Mouse (Mus musculus) CH12.LX (cell line): Measurements from ENCODE around the gene Ehmt2.

ENCODE experiments used
- BHLHE40 ChIP-seq: IDR thresholded peaks from 2 replicates; pipeline ENCODE4 v1.6.1; 2011; ENCODE audit warnings: mild to moderate bottlenecking, low read depth, low read length, improper control_type of control experiment
- CTCF ChIP-seq, 2 experiments: IDR thresholded peaks in 1 of 2; conservative IDR thresholded peaks in 1 of 2; 2 replicates each; pipeline ENCODE4 v1.5.1; 2011 to 2012; ENCODE audit warnings: low read depth in 2 of 2, low read length in 2 of 2, improper control_type of control experiment in 1 of 2, inconsistent platforms in 1 of 2, mild to moderate bottlenecking in 1 of 2, moderate library complexity in 1 of 2
- E2F4 ChIP-seq: IDR thresholded peaks from 2 replicates; pipeline ENCODE4 v1.6.1; 2011; ENCODE audit warnings: low read depth, low read length, improper control_type of control experiment; ENCODE audit not compliant: insufficient replicate concordance
- HCFC1 ChIP-seq: IDR thresholded peaks from 2 replicates; pipeline ENCODE4 v1.6.1; 2012; ENCODE audit warnings: low read depth, mild to moderate bottlenecking, inconsistent platforms, low read length, improper control_type of control experiment
- POLR2A ChIP-seq: IDR thresholded peaks from 2 replicates; pipeline ENCODE4 v1.6.1; 2011; ENCODE audit warnings: low read depth, mild to moderate bottlenecking, improper control_type of control experiment, low read length
- SIN3A ChIP-seq: IDR thresholded peaks from 2 replicates; pipeline ENCODE4 v1.6.1; 2012; ENCODE audit warnings: low read length, improper control_type of control experiment, inconsistent platforms
- TCF12 ChIP-seq: IDR thresholded peaks from 2 replicates; pipeline ENCODE4 v1.6.1; 2014; ENCODE audit warnings: low read depth, mild to moderate bottlenecking, inconsistent platforms, low read length, improper control_type of control experiment
- ZMIZ1 ChIP-seq: IDR thresholded peaks from 2 replicates; pipeline ENCODE4 v1.6.1; 2012; ENCODE audit warnings: low read depth, mild to moderate bottlenecking, inconsistent platforms, low read length, improper control_type of control experiment

- TF ChIP-seq BHLHE40, result no peak
- TF ChIP-seq CTCF (conservative IDR thresholded peaks at IDR 0.05 in 1 of 2, IDR thresholded peaks at IDR 0.05 in 1 of 2; ENCODE audit: low read depth in 2 of 2, low read length in 2 of 2), result no peak
- peak; percentile 13; the same call in 1 of the 2 replicates for TF ChIP-seq SIN3A
- TF ChIP-seq E2F4, result 0 out of 2 replicates have a peak, but pooled peaks have one; percentile 7
- no peak for TF ChIP-seq TCF12
- no peak for TF ChIP-seq HCFC1
- no peak for TF ChIP-seq ZMIZ1
- TF ChIP-seq POLR2A, result no peak
Measured at GRCm38 (mm10) chr17:34850517-34851125, 47.6 kb upstream of the Ehmt2 start.
